Mouse (Mus musculus): ENCODE results near the gene Ahdc1.

The Ahdc1 gene

DNA sequence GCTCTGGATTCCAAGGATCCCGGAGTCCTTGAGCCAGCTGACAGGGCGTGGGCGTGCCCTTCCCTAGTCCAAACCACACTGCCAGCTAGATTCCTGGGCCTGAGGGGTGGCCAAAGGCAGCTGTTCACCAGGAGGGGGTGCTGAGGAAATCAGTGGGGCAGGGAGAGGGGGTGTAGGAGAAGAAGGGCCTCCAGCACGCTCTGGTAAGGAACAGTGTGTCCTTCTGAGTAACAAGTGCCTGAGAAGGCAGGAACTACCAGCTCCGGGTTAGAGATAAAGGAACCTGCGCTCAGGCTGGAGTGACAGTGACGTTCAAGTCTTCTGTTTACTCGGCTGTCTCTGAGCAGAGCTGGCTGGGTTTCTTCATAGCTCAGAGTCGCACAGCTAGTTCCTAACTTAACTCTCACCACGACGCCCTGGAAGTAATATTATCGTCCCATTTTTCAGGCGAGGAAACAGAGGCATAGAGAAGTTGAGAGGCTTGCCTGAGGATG, 96.8 kb downstream of the Ahdc1 start:
- no peak for DNase-seq

DNA sequence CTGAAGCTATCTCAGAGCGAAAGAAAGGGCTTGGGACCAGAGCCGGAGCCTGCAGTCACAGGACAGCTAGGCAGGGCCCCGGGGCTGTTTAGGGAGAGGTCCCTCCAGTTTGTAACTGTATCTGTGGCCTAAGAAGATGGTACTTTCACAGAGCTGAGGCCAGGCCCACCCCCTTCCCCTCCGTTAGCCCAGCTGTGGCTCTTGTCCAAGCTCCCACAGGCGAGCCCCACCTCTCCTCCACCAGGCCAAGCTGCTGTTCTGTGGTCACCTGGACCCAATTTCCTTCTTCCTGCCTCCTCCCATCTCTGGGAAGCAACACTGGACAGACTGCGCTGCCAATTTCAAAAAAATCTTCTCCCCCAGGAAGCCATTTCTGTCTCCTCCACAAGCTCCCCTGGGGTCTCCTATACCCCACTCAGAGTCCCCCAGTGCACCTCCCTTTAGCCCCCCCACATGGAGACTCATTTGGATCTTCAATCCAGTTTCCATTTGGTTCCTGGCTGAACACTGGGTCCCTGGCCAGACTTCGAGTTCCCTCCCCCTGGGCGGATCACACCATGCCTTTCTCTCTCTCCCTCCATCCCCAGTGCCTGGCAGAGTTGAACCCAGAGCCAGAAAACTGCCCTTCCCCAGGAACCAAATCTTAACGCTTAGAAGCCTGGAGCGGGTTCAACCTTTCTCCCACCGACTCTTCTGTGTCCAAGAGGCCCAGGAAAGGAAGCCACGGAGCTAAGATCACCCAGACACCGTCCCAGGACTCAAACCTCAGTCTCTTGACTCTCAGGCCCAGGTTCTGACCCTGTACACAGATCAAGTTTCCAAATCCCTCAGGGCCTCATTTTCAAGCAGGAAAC, 97.6 kb downstream of the Ahdc1 start:
- DNase-seq: no peak

DNA sequence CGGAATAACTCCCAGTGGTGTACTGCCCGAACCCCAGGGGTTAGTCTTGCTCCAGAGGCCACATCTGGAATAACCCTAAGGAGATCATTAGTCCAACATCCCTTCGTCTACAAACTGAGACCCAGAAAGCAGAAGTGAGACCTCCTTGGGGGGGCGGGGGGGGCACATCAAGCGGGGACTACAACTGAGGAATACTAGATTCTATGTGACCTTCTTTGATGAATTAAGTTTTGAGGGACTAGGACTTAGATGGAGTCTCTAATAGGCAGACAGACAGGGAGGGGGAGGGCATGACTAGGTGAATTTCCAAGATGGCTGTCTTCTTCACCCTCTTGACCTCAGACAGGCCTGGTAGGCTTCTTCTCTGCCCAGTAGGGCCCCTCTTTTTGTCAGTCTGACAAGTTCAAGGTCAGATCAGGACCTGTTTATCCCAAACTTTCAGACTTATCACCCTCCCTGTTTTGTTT, 98.3 kb downstream of the Ahdc1 start:
- no peak for DNase-seq

DNA sequence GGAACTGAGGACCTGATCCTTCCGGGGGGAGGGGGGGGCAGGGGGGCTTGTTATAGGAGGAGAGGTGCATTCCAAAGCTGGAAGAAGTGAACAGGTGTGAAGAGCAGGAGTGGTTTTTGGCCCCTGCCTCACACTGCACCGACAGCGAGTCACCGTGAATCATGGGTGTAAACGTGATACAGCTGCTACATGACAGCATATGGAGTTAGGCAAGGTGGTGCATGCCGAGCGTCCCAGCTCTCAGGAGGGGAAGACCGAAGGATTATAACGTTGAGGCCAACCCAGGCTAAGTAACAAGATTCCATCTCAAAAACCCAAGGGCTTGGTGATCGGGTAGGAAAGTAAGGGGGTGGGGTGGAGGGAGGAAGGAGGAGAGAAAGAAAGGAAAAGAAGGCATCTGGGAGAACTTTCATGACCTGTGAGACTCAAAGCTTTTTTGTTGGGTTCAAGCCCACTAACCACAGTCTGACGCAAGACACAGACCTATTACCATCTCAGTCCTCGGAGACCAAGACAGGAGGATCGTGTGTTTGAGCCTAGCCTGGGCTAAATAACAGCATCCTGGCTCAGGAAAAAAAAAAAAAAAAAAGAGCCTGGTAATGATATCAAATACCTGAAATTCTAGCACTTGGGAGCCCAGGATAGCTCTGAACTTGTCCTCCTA, 101.2 kb downstream of the Ahdc1 start:
- DNase-seq: no peak

DNA sequence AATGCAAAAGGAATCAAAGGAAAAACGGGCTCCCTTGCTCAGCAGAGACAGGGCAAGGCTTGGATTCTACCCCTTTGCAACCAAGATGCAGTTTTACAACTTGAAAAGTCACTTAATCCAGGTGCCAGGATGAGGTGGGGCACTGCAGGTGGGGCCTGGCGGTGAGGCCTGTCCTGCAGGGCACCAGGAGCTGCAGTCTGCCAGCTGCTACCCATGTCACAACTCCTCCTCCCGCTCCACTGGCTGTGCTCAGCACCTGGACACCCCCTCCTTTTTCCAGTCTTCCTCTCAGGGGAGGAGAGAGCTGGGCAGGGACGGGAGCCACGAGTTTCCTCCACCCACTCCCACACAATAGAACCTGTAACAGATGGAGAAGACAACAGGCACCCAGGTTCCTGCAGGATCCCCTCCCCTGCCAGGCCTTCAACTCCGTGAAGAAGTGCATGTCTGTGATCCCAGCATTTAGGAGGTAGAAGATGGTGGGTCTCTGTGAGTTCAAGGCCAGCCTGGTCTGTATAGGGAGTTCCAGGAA, 102.4 kb downstream of the Ahdc1 start:
- DNase-seq: no peak

DNA sequence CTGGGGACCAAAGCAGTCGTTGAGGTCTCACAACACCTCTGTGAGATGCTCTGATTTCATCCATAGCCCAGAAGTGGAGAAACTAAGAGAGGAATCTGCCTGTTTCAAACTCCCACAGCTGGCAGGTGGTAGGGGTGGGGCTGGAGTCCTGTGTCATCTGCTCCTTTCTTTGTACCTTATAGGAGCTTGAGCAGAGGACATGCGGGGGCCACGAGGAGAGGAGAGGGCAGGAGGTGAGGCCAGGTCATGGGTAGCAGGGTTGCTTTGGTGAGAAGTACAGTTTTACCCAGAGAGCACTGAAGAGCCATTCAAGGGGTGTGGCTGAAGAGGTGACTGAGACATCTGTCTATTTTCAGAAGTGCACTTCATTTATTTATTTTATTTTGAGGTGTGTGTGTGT, 103.7 kb downstream of the Ahdc1 start:
- DNase-seq: no peak

DNA sequence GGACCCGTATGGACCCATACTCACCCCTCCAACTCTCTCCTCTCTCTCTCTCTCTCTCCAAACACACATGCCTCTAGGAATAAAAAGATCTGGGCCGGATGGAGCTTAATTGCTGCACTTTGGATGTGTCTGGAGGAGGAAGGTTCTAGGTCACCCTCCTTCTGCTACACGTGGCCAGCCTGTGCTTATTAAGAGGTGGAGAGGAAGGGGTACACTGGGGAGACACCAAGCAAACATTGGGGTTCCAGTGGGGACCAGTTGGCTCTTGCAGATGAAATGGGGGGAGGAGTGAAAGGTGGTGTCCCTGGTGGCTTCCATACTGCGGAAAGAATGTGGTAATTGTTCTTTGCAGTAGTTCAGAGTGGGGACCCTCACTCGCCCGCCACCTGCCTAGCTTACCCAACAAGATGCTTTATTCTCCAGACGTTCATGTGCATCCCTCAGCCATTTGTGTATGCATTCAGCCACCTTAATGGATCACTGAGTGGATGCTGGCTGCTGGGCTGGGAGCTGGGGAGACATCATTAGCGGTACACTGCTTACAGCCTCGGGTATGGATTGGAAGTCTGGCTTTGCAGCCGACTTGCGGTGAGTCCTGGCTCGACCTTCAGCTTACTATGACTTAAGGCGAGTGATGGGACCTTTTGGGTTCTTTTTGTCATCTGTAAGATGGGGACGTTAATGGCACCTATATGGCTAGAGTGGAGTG, 104.8 kb downstream of the Ahdc1 start:
- no peak for DNase-seq

DNA sequence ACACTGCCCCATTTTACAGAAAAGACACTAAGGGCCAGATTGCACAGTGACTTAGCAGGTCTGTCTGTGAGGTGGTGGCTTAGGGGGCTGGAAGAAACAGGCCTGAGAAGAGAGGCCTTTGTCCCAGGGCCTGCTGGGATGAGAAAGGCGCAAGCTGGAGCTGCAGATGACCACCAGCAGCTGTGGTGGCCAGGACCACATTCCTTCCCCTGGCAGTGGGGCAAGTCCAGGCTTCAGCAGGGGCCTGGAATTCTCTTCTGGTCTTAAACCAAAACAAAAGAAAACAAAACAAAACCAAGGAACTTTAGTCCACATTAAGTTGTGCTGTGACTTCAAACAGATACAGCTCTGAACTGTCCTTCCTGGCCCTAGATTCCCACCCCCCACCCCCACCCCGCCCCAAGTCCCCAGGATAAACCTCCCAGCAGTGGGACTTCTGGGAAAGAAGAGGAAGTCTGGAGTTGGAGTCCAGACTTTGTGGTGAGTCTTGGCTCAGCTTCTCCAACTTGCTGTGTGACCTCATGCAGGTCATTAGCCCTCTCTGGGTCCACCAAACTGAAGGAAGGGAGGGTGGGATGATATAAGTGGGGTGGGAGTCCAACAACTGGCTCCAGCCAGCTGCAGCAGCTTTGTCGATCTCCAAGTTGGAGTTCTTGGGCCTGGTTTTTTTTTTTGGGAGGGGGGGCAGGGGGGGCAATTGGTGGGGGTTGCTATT, 105.9 kb downstream of the Ahdc1 start:
- no peak for DNase-seq

DNA sequence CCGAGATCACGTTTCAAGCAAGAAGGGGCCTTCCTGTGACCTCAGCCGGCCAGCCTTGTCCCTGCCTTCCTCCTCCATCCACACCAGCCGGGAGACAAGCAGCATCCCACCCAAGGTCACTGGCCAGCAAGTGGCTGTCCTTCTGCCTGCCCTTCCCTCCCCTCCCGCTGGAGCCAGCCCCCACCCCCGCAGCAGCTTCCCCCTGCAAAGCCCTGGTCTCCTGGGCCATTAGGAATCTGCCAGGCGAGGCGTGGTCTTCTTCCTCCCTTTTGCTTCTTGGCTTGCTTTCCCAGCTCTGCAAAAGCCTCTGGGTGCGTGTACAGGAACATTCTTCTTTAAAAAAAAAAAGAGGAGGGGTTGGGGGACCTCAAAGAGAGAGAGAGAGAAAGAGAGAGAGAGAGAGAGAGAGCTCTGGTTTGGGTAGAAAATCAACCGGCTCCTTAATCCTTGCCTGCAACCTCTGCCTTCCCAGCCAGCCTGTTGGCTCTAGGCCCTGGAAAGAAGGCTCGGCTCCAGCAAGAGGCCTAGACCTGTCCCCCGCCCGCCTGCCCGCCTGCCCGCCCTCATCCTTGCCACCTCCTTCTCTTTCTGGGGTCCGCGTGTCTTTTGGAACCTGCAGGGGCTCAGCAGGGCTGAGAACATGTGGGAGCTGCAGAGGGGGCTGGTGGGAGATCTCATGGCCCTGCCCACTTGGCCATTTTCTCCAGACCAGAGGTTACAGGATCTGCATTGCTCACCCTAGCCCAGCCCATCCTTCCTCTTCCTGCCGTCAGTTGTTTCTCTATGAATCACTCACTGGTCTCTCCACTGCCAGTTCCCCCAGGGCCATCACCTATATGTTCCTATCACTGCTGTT, 106.7 kb downstream of the Ahdc1 start:
- peak; percentile 57 for DNase-seq

DNA sequence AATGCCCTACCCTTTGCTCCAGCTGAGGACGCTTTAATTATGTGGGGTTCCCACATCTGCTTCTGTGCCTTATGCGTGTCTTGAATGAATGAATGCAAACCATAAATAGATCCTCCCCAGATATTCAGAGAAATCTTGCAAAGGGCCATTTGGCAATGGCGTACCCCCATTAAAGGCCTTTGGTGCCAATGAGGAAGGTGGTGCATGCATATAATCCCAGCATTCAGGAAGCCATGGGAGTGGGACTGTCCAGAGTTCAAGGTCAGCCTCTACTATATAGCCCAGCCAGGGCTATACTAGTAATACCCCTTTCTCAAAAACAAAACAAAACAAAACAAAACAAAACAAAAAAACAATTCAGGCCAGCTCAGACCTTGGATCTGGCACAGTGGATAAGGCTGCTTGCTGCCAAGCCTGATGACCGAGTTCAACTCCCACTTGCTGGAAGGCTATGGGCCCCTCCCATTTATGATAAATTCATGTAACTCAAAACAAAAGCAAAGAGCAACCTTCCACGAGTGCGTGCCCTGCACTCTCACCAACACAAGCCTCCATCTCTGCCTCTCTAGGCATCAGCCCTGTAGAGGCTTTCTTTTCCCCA, 107.8 kb downstream of the Ahdc1 start:
- no peak for DNase-seq

DNA sequence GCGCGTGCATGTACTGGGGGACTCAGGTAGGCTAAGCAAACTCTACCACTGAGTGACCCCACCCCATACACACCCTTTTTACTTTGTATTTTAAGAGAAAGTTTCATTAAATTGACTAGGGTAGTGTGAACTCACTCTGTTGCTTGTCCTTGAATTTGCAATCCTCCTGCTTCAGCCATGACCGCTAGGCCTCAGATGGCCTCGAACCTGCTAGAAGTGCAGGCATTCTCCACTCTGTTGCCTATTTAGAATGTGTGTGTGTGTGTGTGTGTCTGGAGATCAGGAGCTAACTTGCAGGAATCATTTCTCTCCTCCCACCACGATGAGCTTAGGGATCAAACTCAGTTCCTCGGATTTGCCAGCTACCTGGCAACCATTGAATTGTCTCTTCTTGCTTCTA, 108.5 kb downstream of the Ahdc1 start:
- DNase-seq: no peak

DNA sequence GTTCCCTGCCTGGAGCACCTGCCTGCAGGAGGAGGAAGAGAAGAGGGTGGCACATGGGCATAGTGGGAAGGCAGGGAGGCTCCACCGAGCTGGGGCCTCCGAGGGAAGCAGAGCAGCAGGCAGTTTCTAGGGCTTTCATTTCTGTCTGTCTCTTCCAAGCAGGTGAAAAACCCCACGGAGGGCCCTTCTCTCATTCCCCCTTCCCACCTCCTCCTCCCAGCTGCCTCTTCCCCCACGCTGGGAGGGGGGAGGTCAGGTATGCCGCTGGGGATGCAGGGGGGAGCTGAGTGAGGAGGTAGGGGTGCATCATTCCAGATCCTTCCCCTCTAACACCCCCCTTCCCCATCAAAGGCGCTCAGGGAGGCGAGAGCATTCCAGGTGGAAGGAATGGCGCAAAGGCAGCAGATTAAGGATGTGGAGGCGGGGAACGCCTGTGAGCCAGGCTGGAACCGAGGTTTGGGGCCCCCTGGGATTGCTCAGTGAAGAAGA, 109.8 kb downstream of the Ahdc1 start:
- DNase-seq: no peak

DNA sequence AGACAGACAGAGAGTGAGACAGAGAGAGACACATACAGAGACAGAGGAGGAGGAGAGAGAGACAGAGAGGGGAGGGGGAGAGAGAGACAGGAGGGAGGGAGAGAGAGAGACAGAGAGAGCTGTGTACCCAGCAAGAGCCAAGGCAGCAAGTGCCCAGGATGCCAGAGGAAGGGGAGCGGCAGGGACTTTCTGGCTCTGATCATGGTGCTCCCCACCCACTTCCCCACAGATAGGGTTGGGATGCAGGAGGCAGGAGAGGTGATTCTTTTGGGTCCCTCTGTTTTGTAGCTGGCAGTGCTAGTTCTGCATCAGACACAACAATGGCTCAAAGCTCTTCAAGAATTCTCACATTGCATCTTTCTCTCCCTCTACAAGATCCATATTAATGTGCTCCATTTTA, 110.4 kb downstream of the Ahdc1 start:
- no peak for DNase-seq

DNA sequence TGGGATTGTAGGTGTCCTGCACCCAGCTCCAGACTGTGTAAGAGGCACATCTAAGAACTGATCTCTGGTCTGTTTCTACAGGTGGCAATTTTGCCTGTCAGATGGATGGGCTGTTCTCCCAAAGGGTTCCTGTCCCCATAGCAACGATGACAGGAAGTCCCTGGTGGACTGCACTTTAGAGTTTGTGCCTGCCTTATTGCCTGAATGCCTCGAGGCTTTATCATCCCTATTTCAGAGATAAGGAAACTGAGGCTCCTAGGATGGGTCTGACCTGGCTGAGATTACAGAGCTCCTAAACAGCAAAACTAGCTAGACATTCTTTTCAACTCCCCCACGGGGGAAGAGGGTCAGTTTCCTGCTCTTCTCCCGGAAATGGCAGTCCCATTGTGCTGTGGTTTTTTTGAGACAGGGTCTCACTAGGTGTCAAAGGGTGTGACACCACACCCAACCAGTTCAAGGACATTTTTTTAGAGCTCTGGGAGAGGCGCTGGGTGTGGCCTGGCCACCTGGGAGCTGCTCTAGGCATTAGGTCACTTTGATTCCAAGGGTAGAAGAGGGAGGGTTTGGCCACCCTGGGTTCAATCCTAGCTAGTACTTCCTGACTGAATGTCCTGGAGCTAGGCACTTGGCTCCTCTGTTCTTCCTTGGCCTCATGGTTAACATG, 111.0 kb downstream of the Ahdc1 start:
- no peak for DNase-seq

DNA sequence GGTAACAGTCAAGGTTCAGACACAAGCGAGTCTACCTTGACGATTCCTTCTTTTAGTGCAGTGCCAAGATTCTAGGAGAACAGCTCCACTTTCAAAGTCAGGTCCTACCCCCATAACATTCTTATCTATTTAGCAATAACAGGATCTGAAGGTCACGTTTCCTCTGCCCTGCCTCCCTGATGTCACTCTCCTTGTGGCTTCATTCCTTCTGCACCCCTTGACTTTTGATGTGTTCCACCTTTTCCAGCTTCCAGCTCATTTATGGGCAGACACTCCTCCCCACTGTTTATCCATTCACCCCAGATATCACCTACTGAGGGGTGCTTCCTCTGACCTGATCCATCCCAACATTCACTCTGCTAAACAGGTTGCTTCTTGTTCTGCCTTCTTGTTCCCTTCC, 116.0 kb downstream of the Ahdc1 start:
- no peak for DNase-seq

Data from cerebellum, adult 8-10 months (tissue).